Mouse (Mus musculus) thymus, postnatal 4 days (tissue): ENCODE data around the gene Psmc3.

Experiments
- DNase-seq: peaks from one replicate; pipeline ENCODE4 v3.0.0; 2021

Psmc3 gene

DNA sequence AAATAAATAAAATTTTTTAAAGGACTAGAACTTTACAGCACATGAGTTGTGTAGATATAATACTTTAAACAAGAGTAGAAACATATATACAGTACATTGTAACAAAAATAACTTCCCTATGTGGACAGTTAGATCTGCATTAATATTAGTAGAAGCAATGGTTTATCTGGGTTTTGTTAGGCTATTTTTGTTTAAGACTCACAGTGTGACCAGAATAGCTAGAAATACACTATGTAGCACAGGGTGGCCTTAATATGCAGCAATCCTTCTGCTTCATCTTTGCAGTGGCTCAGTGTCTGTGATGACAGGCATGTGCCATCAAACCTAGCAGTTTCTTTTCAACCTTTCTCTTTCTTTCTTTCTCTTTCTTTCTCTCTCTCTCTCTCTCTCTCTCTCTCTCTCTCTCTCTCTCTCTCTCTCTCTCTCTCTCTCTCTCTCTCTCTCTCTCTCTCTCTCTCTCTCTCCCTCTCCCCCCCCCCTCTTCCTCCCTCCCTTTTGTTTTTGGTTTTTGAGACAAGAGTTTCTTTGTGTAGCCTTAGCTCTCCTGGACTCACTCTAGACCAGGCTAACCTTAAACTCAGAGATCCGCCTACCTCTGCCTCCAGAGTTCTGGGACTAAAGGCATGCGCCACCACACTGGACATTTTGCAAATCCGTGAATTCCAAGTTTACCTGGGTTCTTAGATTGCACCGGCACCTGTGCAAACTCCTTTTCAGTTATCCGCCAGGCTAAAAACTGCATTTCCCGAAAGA lies 452 bp upstream of the Psmc3 start:
- no peak for DNase-seq

DNA sequence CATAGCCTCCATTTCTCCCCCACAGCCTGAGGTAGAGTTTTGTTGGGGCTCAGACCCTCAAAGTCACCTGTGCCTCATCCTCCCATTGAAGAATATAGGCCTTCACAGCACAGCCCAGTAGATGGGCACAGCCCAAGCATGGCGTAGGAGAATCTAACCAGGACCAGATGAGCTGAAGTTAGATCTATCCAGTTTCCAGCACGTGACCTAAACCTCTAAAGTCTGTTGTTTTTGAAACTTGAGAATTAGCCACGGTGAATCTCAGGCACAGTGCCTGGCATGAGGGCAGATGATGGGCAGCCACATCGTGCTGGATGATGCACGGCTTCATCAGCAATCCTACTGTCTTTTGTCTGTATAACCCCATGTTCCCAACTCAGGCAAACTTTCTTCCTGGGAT lies 4.6 kb downstream of the Psmc3 start:
- DNase-seq = no peak

DNA sequence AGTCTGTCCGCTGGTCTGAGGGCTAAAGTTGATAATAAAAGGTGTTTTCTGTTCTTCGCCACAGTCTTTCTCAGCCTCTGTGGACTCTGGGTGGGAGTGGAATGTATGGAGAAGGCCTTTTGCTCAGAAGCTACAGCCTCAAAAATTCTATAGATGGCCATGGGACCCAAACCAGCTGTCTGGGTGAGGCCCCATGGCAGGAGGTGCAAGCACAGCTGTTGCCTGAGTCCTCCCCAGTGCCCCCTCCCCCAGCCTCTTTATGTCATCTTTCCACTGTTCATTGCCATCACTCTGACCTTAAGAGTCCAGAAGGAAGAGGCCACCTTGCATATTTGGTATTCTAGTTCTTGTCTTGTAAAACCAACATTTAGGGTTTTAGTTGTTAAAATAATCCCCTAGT lies 5.6 kb downstream of the Psmc3 start:
- no peak for DNase-seq

DNA sequence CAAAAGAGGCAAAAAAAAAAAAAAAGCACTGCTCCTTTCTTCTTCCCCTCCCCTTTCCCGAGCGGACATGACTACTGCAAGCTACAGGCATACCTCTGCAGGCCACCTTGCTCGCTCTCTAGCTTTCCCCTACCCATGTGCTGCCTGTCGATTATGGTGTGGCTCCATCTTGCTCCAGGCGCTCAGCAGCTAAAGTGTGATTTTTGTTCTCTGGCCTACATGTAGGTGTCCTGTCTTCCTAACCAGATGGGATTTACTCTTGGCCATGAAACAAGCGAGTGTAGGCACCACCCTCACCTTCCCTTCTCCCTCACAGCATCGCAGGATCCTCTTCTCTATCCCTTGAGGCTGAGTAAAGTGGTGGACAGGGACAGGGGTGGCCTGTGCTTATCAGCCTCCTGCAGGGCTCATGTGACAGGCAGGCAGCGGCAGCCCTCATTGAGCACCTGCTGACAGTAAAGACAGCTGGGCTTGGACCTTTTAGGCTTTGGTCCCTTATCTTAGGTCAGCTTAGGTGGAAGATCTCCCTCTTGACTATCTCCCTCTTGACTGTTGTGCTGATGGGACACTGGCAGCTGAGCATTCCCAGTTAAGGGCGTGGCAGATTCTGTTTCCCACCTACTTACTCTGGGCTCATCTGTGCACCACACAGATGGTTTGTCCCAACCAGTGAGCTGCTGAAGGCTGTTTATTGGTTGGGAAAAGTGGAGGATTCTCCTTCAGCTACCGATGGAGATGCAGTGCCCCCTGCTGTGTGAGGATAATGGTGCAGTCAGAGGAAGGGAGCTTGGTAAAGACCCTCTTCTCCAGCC lies 6.9 kb downstream of the Psmc3 start:
- peak; percentile 72 for DNase-seq

DNA sequence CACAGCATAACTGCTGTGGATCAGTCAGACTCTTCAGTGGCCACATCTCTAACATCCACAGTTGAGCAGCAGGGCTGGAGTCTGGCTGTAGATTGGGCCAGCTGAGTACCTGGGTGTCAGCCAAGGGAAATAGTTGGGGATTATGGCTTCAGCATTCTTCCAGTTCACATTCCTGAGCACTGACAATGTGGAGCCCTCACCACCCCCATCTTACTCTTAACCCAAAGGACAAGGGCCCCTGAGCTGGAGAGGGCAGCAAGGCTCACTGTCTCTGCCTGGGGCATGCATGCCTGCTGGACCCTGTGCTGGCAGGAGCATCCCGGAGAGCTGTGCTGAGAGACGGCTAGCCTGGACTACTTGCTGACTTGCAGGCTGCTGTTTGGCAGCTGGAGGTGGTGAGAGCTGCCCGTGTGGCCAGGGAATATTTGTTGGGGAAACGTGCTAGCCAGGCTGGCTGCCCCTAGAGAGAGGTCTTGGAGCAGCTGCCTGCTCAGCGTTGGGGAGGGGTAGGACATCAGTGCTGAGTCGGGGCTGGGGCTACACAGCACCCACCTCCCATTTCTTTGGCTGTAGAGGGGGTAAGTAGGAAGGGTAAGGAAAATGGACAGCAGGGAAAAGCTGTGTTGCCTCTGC lies 8.2 kb downstream of the Psmc3 start:
- no peak for DNase-seq

DNA sequence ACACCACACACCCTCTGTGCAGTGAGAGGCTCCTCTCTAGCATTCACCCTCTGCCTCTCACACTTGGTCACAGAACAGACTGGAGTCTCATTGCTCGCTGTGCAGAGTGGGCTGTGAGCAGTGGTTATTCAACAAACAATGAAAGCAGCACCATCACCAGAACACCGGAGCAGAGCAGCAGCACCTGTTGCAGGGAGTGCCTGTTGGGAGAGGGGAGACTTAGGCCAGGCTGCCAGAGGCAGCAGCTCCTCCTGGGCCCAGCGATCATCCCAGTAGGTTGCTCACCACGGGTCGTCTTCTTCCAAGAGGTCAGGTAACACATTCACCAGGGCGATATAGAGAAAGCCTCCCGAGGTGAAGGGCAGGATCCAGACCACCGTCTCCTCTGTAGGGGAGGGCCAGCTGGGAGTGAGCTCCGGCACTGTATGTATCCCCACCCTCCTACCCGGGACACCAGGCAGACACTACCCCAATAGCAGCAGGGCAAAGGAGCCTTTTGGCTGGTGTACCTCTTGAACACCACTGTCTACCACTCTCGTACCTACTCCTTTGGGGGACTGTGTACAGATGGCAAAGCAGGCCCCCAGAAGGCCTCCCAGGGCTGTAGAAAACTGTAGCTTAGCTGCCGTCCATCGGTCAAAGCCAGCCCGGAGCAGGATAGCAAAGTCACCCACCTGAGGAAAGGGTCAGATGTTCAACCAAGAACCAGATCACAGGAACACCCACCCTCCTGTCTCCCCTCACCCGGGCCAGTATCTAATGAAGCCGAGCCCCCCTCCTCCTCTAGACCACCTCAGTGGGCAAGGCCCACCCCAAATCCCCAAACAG lies 9.2 kb downstream of the Psmc3 start:
- no peak for DNase-seq

DNA sequence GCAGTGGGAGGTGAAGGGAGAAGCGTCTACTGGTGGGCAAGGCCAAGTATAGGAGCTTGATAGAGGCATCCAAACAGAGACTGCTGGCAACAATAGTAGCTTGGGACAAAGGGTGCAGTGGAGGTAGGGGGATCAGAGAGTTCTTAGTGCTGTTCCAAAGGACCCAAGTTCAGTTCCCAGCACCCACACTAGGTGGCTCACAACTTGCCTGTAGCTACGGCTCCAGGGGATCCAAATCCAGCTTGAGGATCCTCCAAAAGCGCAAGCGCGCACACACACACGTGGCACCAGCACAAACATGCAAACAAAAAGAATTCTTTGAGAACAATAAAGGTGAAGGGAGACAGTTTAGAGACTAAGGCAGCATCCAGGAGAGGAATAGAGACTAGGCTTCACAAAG lies 10.4 kb downstream of the Psmc3 start:
- no peak for DNase-seq

DNA sequence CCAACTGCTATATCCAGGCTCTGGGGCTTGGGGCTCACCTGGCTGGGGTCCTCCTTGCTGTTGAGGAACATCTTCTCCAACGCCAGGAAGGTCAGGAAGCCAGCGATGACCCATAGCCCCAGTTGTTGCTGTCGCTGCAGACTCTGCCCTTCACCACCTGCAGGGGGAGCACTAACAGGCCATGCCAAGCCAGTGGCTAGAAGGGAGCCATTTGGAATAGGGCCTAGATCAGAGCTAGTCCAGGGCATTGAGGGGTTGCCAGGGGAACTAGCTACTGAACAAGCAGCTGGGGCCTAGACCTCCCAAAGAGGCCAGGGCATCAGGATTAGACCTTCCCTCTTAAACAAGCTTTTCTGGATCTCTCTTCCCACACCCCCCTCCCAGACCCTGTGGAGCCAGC lies 11.7 kb downstream of the Psmc3 start:
- peak; percentile 77 for DNase-seq

DNA sequence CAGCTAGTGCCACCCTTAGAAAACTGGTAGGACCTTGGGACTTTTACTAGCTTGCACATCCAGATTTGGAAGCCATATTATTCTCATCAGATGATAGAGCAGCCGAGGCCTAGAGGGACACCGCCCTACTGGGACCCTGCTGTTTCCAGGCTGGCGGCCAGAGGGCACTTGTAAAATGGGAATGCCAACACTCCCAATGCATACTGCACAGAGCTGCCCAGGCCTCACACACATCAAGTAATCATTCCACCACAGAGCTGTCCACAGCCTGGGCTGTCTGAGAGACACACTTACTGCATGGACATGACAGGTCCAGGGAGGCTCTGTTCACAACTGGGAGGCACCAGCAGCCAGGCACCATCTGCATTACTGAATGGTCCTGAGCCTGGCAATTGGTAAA lies 12.6 kb downstream of the Psmc3 start:
- DNase-seq = no peak

DNA sequence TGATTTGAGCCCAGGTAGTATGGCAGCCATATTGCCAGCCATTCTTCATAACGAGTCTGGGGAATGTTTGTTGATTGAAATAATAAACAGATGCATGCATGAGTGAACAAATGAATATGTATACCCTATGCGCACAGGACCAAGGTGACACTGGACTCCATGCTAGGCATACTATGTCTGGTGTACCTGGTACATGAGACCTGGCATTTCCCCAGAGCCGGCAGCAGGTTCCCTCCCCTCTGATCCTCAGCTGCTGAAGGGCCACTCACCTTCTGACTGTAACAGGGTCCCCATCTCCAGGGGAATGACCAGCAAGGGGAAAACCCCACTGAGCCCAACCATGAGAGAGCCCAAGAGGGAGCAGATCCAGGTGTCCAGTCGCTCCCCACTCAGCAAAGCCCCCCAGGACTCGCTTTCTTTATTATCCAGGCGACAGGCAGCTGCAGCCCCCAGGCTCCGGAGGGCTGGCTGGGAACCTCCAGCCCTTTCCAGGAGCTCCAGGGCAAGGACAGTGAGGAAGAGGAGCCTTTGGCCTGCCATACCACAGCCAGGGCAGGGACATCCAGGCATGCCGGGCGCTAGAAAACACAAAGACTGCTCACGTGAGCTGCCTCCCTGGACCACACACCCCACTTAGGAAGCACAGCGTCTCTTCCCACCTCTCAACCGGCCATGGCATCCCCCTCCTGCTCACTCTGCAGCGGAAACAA lies 14.5 kb downstream of the Psmc3 start:
- DNase-seq = no peak

DNA sequence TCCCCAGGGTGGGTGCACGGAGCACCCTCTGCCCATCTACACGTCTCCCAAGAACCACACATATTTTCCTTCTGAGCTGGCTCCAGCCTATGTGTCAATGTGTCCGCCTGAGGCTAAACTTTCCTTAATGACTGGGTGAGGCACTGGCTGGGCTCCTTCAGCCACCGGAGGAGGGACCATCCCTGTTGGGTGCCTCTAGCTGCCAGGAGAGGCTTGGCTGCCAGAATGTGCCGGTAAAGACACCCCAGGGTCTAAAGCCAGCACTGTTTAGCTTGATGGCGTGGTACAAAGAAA lies 15.0 kb downstream of the Psmc3 start:
- DNase-seq = no peak

DNA sequence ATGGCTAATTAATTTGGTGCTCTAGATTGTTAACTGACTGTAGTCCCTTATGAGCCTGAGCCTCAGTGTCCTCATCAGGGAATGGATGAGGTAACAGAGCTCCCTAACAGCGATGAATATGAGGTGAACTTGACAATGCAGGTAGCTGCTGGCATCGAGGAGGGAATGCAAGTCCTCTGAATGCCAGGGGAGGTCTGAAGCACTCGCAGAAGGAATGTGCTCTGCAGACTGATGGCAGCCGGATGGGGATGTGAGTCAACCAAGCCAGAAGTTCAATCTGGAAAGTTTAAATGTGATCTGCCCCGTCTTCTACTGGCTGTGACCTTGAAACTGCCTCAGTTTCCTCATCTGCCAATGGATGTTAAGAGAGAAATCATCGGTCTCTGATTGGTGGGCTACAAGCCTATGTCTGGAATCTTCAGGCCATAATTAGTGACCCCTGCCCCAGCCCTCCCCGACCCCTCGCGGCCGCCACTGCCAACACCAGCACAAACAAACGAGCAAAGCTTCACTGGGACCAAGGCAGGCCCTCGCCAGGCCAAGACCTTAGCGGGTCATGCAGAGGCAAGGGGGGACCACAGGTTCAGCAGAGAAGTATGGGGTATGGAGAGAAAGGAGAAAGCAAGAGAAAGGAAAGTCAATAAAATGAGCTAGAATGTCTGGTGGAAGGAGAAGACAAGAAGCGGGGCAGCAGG lies 15.6 kb downstream of the Psmc3 start:
- DNase-seq = no peak

DNA sequence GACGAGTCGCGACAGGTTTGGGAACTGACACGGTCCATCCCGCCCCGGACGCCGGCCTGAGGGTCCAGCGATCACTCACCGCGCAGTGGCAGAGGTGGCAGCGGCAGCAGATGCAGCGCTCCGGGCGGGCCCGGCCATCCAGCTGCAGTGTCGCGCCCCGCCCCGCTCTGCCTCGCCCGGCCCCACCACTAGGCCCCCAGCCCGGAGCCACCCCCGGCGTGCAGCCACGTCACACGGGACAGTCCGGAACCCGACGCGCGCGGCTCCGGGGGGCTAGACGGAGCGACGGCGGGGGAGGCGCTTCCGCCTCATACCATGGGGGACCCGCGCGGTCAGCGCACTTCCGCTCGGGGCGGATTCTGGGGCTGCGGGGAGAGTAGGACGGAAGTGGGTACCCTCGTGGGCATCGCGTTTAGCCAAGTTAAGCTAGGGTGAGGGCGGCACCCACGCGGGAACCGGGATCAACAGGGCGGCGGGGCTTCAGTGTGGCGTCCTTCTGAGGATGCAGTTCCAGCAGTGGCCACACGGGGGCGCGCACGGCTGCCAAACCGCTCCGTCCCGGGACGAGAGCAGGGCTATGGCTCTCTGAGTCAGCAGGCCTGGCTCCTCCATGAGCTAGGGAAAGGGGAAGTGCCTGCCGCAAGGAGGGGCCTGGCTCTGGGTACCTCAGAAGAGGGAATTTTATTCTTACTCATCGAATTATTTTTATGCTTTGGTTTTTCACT lies 16.4 kb downstream of the Psmc3 start, which contains the start of gene Slc39a13:
TSS of gene Slc39a13 (minus strand) at position 342 of the 725 bp plus-strand sequence.
- DNase-seq = peak; percentile 97

DNA sequence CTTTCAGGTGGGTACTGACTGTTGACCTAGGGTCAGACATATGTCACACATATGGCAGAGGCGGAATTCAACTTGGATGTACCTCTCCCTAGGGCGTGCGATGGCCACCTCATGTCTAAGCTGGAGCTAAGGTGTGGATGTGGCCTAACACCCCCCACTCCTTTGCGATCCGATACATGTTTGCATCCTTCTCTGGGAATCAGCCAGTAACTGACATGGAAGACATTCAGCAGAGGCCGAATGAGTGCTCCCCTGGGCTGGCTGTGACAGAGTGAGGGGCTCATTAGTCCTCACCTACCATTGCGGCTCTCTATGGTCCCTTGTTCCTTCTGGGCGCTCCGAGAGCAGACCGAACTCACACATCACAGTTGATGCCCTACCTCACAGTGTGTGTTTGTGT lies 17.2 kb downstream of the Psmc3 start:
- DNase-seq = peak; percentile 30

DNA sequence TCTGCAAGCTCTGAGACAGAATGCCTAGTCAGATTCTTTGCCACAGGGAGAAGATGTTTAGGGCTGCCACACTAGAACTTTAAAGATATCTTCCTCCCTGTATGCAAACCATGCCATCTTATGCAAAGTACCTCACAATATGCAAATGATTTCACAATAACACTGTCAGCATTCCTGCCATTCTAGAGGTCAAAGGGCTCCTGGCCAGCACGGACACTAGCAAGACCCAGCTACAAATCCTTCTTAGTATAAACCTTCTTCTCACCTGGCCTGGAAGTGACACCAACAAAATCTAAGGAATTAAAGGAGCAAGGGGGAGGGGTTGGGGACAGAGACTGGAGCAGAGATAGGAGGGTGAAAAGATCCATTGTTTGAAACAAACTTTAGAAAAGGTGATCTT lies 18.3 kb downstream of the Psmc3 start:
- DNase-seq = no peak

DNA sequence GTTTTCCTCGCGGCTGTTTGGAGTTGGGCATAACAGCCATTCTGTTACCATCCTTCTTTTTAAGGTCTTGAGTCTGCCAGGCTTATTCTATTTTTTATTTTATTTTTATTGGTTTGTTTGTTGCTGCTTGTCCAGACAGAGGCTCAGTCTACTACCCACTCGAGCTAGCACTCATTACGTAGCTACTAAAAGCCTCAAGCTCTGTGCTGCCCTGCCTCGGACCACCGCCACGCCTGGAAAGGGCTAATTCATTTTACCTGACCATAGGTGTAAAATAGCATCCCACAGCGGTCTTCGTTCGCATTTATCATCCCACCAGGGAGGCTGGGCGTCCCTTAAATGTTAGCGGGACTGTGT lies 24.1 kb downstream of the Psmc3 start:
- no peak for DNase-seq

DNA sequence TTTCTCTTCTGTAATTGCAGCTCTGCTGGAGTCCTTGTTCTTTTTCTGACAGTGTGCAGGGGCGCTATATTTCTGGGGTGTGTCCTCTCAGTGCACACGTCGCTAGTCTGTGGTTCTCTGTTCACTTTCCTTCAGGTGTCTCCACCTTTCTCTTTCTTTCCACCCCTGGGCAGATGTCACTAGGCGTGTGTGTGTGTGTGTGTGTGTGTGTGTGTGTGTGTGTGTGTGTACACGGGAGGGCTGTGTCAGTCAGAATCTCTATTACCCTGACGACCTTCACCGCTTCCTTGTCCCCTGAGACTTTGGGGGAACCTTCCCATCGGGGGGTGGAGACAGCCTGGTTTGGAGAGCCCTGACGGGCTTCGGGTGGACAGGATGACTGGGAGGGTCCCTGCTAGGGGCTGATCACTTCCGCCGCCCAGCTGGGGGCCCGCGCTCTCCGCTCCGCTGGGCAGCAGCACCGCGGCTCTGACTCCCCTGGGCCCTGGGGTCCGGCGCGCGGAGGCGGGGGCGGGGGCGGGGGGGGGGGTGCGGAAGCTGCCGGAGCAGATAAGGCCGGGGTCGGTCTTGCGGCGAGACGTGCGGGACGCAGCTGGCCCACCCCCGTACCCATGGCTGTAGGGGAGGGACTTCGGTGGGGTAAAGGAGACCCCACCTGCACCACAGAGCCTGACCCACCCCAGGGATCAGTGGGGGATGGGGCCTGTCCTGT lies 24.7 kb downstream of the Psmc3 start:
- DNase-seq = peak; percentile 48

DNA sequence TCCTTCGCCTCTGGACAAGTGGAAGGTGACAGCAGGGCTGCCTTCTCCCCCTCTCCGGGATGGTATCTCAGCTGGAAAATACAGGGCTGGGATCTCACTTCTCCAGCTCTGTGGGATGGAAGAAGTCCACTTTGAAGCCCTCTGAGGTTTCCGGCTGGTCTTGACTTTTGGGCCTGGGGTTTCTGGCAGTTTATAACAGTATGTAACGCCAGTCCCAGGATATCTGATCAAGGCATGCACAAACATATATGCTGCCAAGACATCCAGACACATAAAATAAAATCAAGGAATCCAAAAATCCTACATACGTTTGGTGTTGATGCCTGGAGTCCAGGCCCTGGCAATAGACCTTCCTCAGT lies 25.2 kb downstream of the Psmc3 start:
- DNase-seq = no peak

DNA sequence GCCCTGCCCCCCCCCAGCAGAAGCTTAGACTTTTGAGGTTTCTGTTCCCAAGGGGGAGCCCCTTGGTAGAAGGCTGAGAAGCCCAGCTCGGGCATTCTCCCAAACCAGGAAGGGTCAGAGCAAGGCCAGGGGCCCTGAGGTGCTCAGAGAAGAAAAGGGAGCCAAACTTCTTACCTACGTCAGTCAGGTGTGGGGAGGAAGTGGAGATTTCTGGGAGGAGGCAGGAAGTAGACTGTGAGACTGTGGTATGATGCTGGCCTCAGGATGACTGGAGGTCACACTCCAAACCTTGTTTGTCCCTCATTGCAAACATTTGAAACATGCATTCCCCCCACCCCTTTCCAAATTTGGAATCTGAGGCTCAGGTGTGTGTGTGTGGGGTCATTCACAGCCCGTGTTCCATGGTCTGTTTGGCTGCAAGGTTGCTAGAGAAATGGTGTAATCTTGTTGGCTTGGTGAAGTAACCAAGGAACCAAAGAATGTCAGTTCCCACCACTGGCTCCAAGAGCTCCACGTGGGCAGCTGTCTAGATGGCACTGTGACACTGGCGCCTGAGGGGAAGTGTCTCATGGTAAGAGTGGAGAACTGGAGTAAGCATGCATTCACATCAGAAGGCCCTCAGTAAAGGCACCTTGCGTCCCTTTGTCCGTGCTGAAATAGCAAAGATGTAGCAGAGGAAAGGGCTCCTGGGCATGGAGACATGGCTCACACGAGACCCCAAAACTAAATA lies 27.1 kb downstream of the Psmc3 start:
- DNase-seq = no peak
